Mouse (Mus musculus): ENCODE results near the gene Abhd5. TPM values are rescaled to one million over a fixed set of nuclear protein-coding genes. Genes with fewer than 3 reads are reported as not detected.

Abhd5 gene
- polyA plus RNA-seq, 1 experiment from 2014 or later = 30.6 TPM

Other genes with a start within 250 kb of the Abhd5 start
- 22.2 to 37.8 TPM (median 25.5 TPM) in 3 replicates for gene Snrk, start 234.3 kb upstream of the Abhd5 start, polyA plus RNA-seq (2018)
- 21.6 to 32.3 TPM (median 29.3 TPM) in 3 replicates for gene Ano10, start 57.2 kb upstream of the Abhd5 start, polyA plus RNA-seq (2018)

Data from macrophage (primary cell).